Mouse (Mus musculus) midbrain, embryonic 12.5 days (tissue): ENCODE data around the gene Polr3h. TPM values are rescaled to one million over a fixed set of nuclear protein-coding genes. Genes with fewer than 3 reads are reported as not detected.
A peak's percentile ranks its signal among the peaks of the same experiment; 100 is the strongest.

Experiments
- ATAC-seq: fragments of 200-750 bp; cut with Nextera tagmentation; 2 replicates; pipeline ENCODE4 v1.8.0; 2017; ENCODE audit warnings: low read depth, moderate TSS enrichment, moderate library complexity; ENCODE audit not compliant: low FRiP score
- H3K27ac ChIP-seq: fragments of 300-500 bp; sonication (generic); replicated peaks from 2 replicates; pipeline ENCODE4 v1.5.1; 2016; ENCODE audit warnings: mild to moderate bottlenecking
- H3K27me3 ChIP-seq: fragments of 300-500 bp; sonication (generic); 2 replicates; pipeline ENCODE4 v1.6.1; 2016; ENCODE audit warnings: mild to moderate bottlenecking
- H3K36me3 ChIP-seq: fragments of 300-500 bp; sonication (generic); 2 replicates; pipeline ENCODE4 v1.6.1; 2016
- H3K4me1 ChIP-seq: fragments of 300-500 bp; sonication (generic); 2 replicates; pipeline ENCODE4 v1.6.1; 2016
- H3K4me2 ChIP-seq: fragments of 300-500 bp; sonication (generic); replicated peaks from 2 replicates; pipeline ENCODE4 v1.6.1; 2016; ENCODE audit warnings: mild to moderate bottlenecking, moderate library complexity
- H3K4me3 ChIP-seq: fragments of 300-500 bp; sonication (generic); 2 replicates; pipeline ENCODE4 v1.5.1; 2016; ENCODE audit warnings: mild to moderate bottlenecking
- H3K9ac ChIP-seq: fragments of 300-500 bp; sonication (generic); replicated peaks from 2 replicates; pipeline ENCODE4 v1.6.1; 2016; ENCODE audit warnings: mild to moderate bottlenecking, moderate library complexity
- H3K9me3 ChIP-seq: fragments of 300-500 bp; sonication (generic); 2 replicates; pipeline ENCODE4 v1.6.1; 2016; ENCODE audit warnings: mild to moderate bottlenecking
- WGBS: fragments of 180-500 bp; shearing (Covaris S2); methylation state at CpG from one replicate; pipeline ENCODE4 v1.1.7; 2016; 5-methylcytosine and 5-hydroxymethylcytosine counted together
- polyA plus RNA-seq: library from polyadenylated mRNA; unstranded; fragments of >200 nt; fragmentation: Nextera tagmentation; extraction: Ambion mirVana; gene quantifications from 2 replicates; pipeline ENCODE4 v1.2.1, GENCODE M21; 2016

The Polr3h gene
- polyA plus RNA-seq, 1 experiment from 2014 or later = 71.6 TPM

DNA sequence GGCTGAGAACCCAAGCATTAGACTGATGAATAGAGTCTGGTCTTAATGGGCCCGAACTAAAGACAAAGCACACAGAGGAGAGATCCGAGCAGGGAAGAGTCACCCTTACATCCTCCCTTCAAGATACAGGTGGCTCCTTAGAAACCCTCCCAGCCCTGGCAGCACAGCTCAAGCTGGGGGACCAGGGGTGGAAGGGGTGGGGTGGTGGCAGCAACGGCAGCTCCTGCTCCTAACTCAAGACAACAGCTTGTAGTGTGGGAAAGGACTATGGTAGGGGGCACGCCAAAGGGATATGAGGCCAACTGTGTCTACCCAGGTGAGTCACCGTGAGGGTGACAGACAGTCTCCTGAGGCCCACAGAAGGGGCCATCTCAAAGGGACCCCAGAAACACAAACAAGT lies 78.2 kb downstream of the Polr3h start:
- Histone ChIP-seq H3K9me3 (no peaks in the 10 kb centered on the region), H3K36me3 (peaks cover 48% of the 10 kb centered on the region), H3K9ac (no peak overlapping the region), H3K4me1 (peaks cover 4% of the 10 kb centered on the region; the same call in 1 of the 2 replicates), H3K27me3 (no peaks in the 10 kb centered on the region), H3K4me3 (no peak overlapping the region), H3K4me2 (no peak overlapping the region), H3K27ac (no peak overlapping the region)
- no peak for ATAC-seq
- 93% methylated on average over 5 of the region's 5 CpGs for WGBS

DNA sequence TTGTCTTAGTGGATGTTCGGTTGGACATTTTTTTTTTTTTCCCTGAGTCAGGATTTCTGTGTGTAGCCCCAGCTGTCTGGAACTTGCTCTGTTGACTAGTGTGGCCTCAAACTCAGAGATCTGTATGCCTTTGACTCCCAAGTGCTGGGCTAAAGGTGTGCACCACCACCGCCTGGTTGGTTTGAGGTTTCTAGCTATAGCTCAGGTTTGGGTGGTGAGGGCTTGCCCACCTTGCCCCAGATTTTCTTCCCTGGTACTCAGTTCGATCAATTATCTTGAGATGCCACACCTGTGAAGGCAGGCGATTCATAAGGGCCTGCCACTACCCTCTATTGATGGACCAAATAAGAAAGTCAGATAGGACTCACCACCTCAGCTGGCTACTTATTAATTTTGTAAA lies 78.9 kb downstream of the Polr3h start:
- H3K4me3 ChIP-seq = no peak overlapping the region
- H3K27ac ChIP-seq = no peak overlapping the region
- peaks cover 4% of the 10 kb centered on the region; the same call in 1 of the 2 replicates for H3K4me1 ChIP-seq
- peaks cover 41% of the 10 kb centered on the region for H3K36me3 ChIP-seq
- no peak for ATAC-seq
- H3K4me2 ChIP-seq = no peak overlapping the region
- WGBS = 88% methylated on average over 4 of the region's 4 CpGs
- no peaks in the 10 kb centered on the region for H3K27me3 ChIP-seq
- no peak overlapping the region for H3K9ac ChIP-seq
- H3K9me3 ChIP-seq = no peaks in the 10 kb centered on the region

DNA sequence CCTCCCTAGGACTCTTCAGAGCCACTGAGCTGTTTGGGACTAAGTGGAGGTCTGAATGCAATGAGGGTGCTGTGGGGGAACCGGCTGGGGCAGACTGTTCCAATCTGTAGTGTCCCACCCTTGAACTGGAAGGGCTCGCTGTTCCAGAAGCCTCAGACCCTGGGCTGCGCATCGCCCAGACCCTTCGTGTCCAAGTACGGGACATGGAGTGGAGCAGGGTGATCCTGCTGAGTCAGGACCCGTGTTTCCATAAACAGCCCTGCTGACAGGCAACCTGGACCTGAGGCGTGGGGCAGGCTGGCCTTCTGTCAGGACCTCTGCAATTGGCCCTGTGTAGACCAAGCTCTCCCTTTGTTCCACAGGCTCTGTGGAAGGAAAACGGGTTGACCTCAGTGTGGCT lies 79.3 kb downstream of the Polr3h start:
- Histone ChIP-seq H3K9me3 (no peaks in the 10 kb centered on the region), H3K27me3 (no peaks in the 10 kb centered on the region), H3K4me1 (peaks cover 4% of the 10 kb centered on the region; the same call in 1 of the 2 replicates), H3K4me2 (no peak overlapping the region), H3K36me3 (peaks cover 39% of the 10 kb centered on the region), H3K27ac (no peak overlapping the region), H3K9ac (no peak overlapping the region), H3K4me3 (no peak overlapping the region)
- WGBS = 92% methylated on average over 9 of the region's 9 CpGs
- ATAC-seq = no peak

- Histone ChIP-seq H3K9ac (no peak overlapping the region), H3K4me3 (no peak overlapping the region), H3K9me3 (no peaks in the 10 kb centered on the region), H3K4me2 (no peak overlapping the region), H3K36me3 (peaks cover 28% of the 10 kb centered on the region), H3K27me3 (no peaks in the 10 kb centered on the region), H3K27ac (peak overlapping the region; percentile 35; the same call in 1 of the 2 replicates), H3K4me1 (peaks cover 4% of the 10 kb centered on the region; the same call in 1 of the 2 replicates)
- ATAC-seq = no peak
- WGBS = 44% methylated on average over 4 of the region's 4 CpGs
These were observed 80.3 kb downstream of the Polr3h start for GRCm38 (mm10) chr15:81845724-81846123.

DNA sequence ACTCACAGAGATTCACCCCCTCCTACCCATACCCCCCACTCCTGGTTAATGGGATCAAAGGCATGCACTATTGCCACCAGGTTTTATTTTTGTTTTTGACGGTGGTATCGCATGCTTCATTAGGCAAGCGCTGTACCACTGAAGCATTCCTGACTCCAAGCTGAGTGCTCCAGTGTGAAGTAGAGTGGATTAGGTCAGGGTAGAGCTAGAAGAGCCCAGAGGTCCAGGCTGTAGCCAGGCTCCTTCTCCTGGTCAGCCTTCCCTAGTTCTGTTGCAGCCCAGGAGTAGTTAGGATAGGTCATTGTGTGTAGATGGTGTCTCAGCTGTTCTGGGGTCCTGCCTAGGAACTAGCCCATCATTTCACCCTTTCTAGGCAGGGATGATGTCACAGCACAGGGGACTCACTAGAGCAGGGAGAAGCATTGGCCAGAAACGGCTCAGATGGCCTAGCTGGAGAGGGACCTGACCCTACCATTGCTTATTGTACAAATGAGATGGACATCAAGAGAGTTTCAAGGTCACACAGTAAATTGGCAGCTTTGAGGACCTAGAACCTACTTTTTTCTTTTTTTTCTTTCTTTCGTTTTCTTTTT lies 80.9 kb downstream of the Polr3h start:
- H3K4me1 ChIP-seq = peaks cover 4% of the 10 kb centered on the region; the same call in 1 of the 2 replicates
- no peak overlapping the region for H3K9ac ChIP-seq
- no peaks in the 10 kb centered on the region for H3K9me3 ChIP-seq
- H3K4me2 ChIP-seq = no peak overlapping the region
- WGBS = 73% methylated on average over 5 of the region's 5 CpGs
- no peak overlapping the region for H3K4me3 ChIP-seq
- H3K27ac ChIP-seq = no peak overlapping the region
- ATAC-seq = no peak
- peaks cover 22% of the 10 kb centered on the region for H3K36me3 ChIP-seq
- no peaks in the 10 kb centered on the region for H3K27me3 ChIP-seq

GRCm38 (mm10) chr15:81842275-81842674 lies 83.8 kb downstream of the Polr3h start:
- H3K9me3 ChIP-seq = no peaks in the 10 kb centered on the region
- H3K9ac ChIP-seq = no peak overlapping the region
- peaks cover 5% of the 10 kb centered on the region for H3K27me3 ChIP-seq
- H3K27ac ChIP-seq = no peak overlapping the region
- peaks cover 4% of the 10 kb centered on the region; the same call in 1 of the 2 replicates for H3K4me1 ChIP-seq
- WGBS = 83% methylated on average over 7 of the region's 7 CpGs
- no peak for ATAC-seq
- H3K4me3 ChIP-seq = no peak overlapping the region
- no peak overlapping the region for H3K4me2 ChIP-seq
- H3K36me3 ChIP-seq = 0 out of 2 replicates have a peak, but pooled peaks cover 3% of the 10 kb centered on the region

- H3K27ac ChIP-seq = no peak overlapping the region
- peaks cover 24% of the 10 kb centered on the region for H3K27me3 ChIP-seq
- H3K9ac ChIP-seq = no peak overlapping the region
- H3K4me1 ChIP-seq = peaks cover 10% of the 10 kb centered on the region; the same call in 1 of the 2 replicates
- no peak overlapping the region for H3K4me3 ChIP-seq
- H3K9me3 ChIP-seq = no peaks in the 10 kb centered on the region
- WGBS = 92% methylated on average over 7 of the region's 7 CpGs
- no peak for ATAC-seq
- H3K36me3 ChIP-seq = no peaks in the 10 kb centered on the region
- no peak overlapping the region for H3K4me2 ChIP-seq
These were observed 85.7 kb downstream of the Polr3h start for GRCm38 (mm10) chr15:81840306-81840705.

GRCm38 (mm10) chr15:81839634-81840033 lies 86.4 kb downstream of the Polr3h start:
- Histone ChIP-seq H3K4me3 (no peak overlapping the region), H3K4me2 (no peak overlapping the region), H3K4me1 (peaks cover 10% of the 10 kb centered on the region; the same call in 1 of the 2 replicates), H3K9ac (no peak overlapping the region), H3K27ac (no peak overlapping the region), H3K27me3 (peaks cover 29% of the 10 kb centered on the region), H3K9me3 (no peaks in the 10 kb centered on the region), H3K36me3 (no peaks in the 10 kb centered on the region)
- 70% methylated on average over 5 of the region's 5 CpGs for WGBS
- ATAC-seq = no peak

DNA sequence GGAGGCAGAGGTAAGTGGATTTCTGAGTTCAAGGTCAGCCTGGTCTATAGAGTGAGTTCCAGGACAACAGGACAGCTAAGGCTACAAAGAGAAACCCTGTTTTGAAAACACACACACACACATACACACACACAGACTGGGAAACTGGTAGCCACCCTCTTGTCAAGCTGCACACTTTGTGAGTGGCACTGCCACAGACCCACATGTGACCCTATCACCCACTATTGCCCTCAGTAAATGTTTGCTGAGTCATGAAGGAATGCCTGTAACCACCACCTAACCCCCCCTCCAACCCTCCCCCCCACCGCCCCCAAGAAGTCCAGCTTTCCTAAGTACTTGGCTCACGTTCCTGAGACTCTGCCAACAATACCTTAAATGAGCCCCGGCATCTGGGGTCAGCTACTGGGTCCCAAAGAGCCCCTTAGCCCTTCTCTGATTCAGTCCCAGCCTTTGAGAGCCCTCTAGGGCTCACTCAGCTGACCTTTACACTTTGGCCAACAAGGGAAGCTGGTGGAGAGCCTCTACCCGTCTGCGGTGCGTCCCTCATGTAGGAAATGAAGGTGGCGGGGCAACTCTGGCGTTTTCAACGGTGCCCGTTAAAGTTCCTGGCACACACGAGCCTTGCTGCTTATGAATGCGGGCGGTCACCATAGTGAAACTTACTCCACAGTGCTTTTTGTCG lies 87.3 kb downstream of the Polr3h start:
- 79% methylated on average over 14 of the region's 14 CpGs for WGBS

More for the DNA sequence above, 87.3 kb downstream of the Polr3h start:
- no peak overlapping the region for H3K9ac ChIP-seq
- H3K9me3 ChIP-seq = no peaks in the 10 kb centered on the region
- no peak overlapping the region for H3K4me2 ChIP-seq
- ATAC-seq = no peak
- H3K4me3 ChIP-seq = no peak overlapping the region
- H3K27me3 ChIP-seq = peaks cover 29% of the 10 kb centered on the region
- H3K27ac ChIP-seq = no peak overlapping the region
- H3K4me1 ChIP-seq = peaks cover 10% of the 10 kb centered on the region; the same call in 1 of the 2 replicates
- H3K36me3 ChIP-seq = no peaks in the 10 kb centered on the region

Other genes starting within 250 kb of the Polr3h start
- 3.4 and 5.6 TPM in 2 replicates for gene Chadl, start 229.0 kb downstream of the Polr3h start, polyA plus RNA-seq
- gene Zc3h7b, start 181.2 kb downstream of the Polr3h start, polyA plus RNA-seq = 49.6 and 50.4 TPM in 2 replicates
- gene Rangap1, start 180.7 kb downstream of the Polr3h start, polyA plus RNA-seq = 161 and 165 TPM in 2 replicates
- 30.5 and 32.4 TPM in 2 replicates for gene Tef, start 123.8 kb downstream of the Polr3h start, polyA plus RNA-seq
- 20.9 and 22.2 TPM in 2 replicates for gene Tob2, start 67.4 kb downstream of the Polr3h start, polyA plus RNA-seq
- gene Phf5a, start 54.3 kb downstream of the Polr3h start, polyA plus RNA-seq = 129 and 133 TPM in 2 replicates
- gene Aco2, start 53.9 kb downstream of the Polr3h start, polyA plus RNA-seq = 170 and 177 TPM in 2 replicates
- 38.0 and 40.2 TPM in 2 replicates for gene Csdc2, start 10.5 kb upstream of the Polr3h start, polyA plus RNA-seq
- gene Pmm1, start 34.7 kb upstream of the Polr3h start, polyA plus RNA-seq = 26.6 and 30.4 TPM in 2 replicates
- not detected in 2 replicates for gene 1700029P11Rik, start 54.3 kb upstream of the Polr3h start, polyA plus RNA-seq
- 50.2 and 50.5 TPM in 2 replicates for gene Xrcc6, start 61.6 kb upstream of the Polr3h start, polyA plus RNA-seq
- gene Desi1, start 107.6 kb upstream of the Polr3h start, polyA plus RNA-seq = 39.9 and 43.0 TPM in 2 replicates
- gene Snu13, start 121.4 kb upstream of the Polr3h start, polyA plus RNA-seq = 183 and 196 TPM in 2 replicates
- gene 4930407I10Rik, start 132.9 kb upstream of the Polr3h start, polyA plus RNA-seq = not detected in 2 replicates
- gene Mei1, start 143.8 kb upstream of the Polr3h start, polyA plus RNA-seq = 0.05 and 0.08 TPM in 2 replicates
- 17.3 and 18.3 TPM in 2 replicates for gene Ccdc134, start 201.7 kb upstream of the Polr3h start, polyA plus RNA-seq
- 274 and 276 TPM in 2 replicates for gene Srebf2, start 220.9 kb upstream of the Polr3h start, polyA plus RNA-seq